Mouse (Mus musculus): ENCODE results near the gene Anks1. TPM values are rescaled to one million over a fixed set of nuclear protein-coding genes. Genes with fewer than 3 reads are reported as not detected.

Gene Anks1
- polyA plus RNA-seq, 1 experiment from 2014 or later: 8.3 TPM

GRCm38 (mm10) chr17:27934136-27934910 lies 25.2 kb downstream of the Anks1 start:
- no peaks in the 10 kb centered on the region for H3K36me3 ChIP-seq (ENCODE audit: control insufficient read depth, insufficient read depth, low read length)
- H3K9me3 ChIP-seq (ENCODE audit: control insufficient read depth, low read length): no peaks in the 10 kb centered on the region
- no peak overlapping the region for H3K4me3 ChIP-seq (ENCODE audit: low read depth, low read length)
- no peak for DNase-seq (ENCODE audit: low spot score)
- H3K9ac ChIP-seq (ENCODE audit: low read length): no peak overlapping the region
- H3K4me2 ChIP-seq (replicated peaks; ENCODE audit: low read depth): no peak overlapping the region
- no peak for ATAC-seq (ENCODE audit: low FRiP score, low TSS enrichment)
- no peak for TF ChIP-seq EP300 (optimal IDR thresholded peaks at IDR 0.05)
- TF ChIP-seq CTCF (IDR thresholded peaks at IDR 0.05; ENCODE audit: low read depth): no peak
- no peaks in the 10 kb centered on the region for H3K27me3 ChIP-seq (ENCODE audit: control insufficient read depth, insufficient read depth, low read length)
- 66% methylated on average over 10 of the region's 10 CpGs for WGBS
- H3K27ac ChIP-seq (replicated peaks): peak overlapping the region; percentile 45
- peaks cover 6% of the 10 kb centered on the region for H3K4me1 ChIP-seq (replicated peaks; ENCODE audit: control insufficient read depth, insufficient read depth)

DNA sequence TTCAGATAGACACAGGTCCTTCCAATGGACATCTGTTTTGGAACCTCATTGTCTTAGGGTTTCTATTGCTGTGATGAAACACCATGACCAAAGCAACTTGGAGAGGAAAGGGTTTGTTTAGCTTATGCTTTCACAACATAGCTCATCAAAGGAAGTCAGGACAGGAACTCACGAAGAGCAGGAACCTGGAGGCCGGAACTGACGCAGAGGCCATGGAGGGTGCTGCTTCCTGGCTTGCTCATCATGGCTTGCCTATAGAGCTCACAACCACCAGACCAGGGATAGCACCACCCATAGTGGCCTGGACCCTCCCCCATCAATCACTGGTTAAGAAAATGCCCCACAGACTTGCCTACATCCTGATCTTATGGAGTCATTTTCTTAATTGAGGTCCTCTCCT lies 26.0 kb downstream of the Anks1 start:
- no peak overlapping the region for H3K4me3 ChIP-seq (ENCODE audit: low read depth, low read length)
- no peak overlapping the region for H3K27ac ChIP-seq (replicated peaks)
- H3K9me3 ChIP-seq (ENCODE audit: control insufficient read depth, low read length): no peaks in the 10 kb centered on the region
- H3K36me3 ChIP-seq (ENCODE audit: control insufficient read depth, insufficient read depth, low read length): no peaks in the 10 kb centered on the region
- no peaks in the 10 kb centered on the region for H3K27me3 ChIP-seq (ENCODE audit: control insufficient read depth, insufficient read depth, low read length)
- H3K9ac ChIP-seq (ENCODE audit: low read length): no peak overlapping the region
- H3K4me2 ChIP-seq (replicated peaks; ENCODE audit: low read depth): no peak overlapping the region
- 85% methylated on average over 3 of the region's 3 CpGs for WGBS
- H3K4me1 ChIP-seq (replicated peaks; ENCODE audit: control insufficient read depth, insufficient read depth): peaks cover 8% of the 10 kb centered on the region
- TF ChIP-seq EP300 (optimal IDR thresholded peaks at IDR 0.05) (no peak), CTCF (IDR thresholded peaks at IDR 0.05; ENCODE audit: low read depth) (no peak)
- ATAC-seq (ENCODE audit: low FRiP score, low TSS enrichment) (no peak), DNase-seq (ENCODE audit: low spot score) (no peak)

GRCm38 (mm10) chr17:27937054-27937615 lies 28.0 kb downstream of the Anks1 start:
- H3K4me1 ChIP-seq (replicated peaks; ENCODE audit: control insufficient read depth, insufficient read depth): peaks cover 10% of the 10 kb centered on the region
- no peaks in the 10 kb centered on the region for H3K27me3 ChIP-seq (ENCODE audit: control insufficient read depth, insufficient read depth, low read length)
- H3K4me3 ChIP-seq (ENCODE audit: low read depth, low read length): no peak overlapping the region
- no peaks in the 10 kb centered on the region for H3K36me3 ChIP-seq (ENCODE audit: control insufficient read depth, insufficient read depth, low read length)
- 63% methylated on average over 4 of the region's 4 CpGs for WGBS
- DNase-seq (ENCODE audit: low spot score) (no peak), ATAC-seq (ENCODE audit: low FRiP score, low TSS enrichment) (no peak)
- H3K27ac ChIP-seq (replicated peaks): peak overlapping the region; percentile 45; the same call in 1 of the 2 replicates
- TF ChIP-seq CTCF (IDR thresholded peaks at IDR 0.05; ENCODE audit: low read depth) (no peak), EP300 (optimal IDR thresholded peaks at IDR 0.05) (no peak)
- H3K4me2 ChIP-seq (replicated peaks; ENCODE audit: low read depth): no peak overlapping the region
- H3K9ac ChIP-seq (ENCODE audit: low read length): no peak overlapping the region
- H3K9me3 ChIP-seq (ENCODE audit: control insufficient read depth, low read length): no peaks in the 10 kb centered on the region

DNA sequence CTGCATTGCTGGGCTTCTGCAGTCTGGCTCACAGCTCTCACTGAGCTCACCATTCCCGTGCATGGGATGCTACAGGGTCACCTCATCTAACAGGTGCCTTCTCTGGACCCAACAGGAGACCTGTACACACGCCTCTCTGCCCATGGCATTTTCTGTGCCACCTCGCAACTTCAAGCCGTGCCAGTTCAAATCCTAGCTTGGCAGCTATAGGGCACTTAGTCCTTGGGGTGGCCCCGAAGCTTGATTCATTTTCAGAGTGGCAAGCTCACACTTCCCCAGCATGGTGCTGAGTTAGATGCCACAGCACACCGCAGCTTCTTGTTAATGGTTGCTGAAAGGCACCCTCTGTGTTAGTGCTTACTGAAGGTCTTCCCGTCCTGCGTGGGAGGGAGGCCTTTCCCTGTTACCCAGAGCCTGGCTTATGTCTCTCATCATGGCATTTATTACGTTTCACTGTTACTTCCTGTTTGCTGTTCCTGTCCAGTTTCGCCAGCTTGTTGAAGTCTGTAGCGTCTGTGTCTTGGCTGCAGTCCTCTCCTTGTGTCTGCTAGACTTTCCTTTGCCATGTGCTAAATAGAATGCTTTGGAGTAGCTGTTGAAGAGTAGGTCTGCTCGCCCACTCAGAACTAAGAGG lies 29.1 kb downstream of the Anks1 start:
- no peak overlapping the region for H3K9ac ChIP-seq (ENCODE audit: low read length)
- H3K9me3 ChIP-seq (ENCODE audit: control insufficient read depth, low read length): no peaks in the 10 kb centered on the region
- H3K4me3 ChIP-seq (ENCODE audit: low read depth, low read length): no peak overlapping the region
- DNase-seq (ENCODE audit: low spot score): no peak
- H3K27me3 ChIP-seq (ENCODE audit: control insufficient read depth, insufficient read depth, low read length): no peaks in the 10 kb centered on the region
- TF ChIP-seq EP300 (optimal IDR thresholded peaks at IDR 0.05) (no peak), CTCF (IDR thresholded peaks at IDR 0.05; ENCODE audit: low read depth) (no peak)
- peak overlapping the region; percentile 46; the same call in 1 of the 2 replicates for H3K27ac ChIP-seq (replicated peaks)
- no peaks in the 10 kb centered on the region for H3K36me3 ChIP-seq (ENCODE audit: control insufficient read depth, insufficient read depth, low read length)
- no peak overlapping the region for H3K4me2 ChIP-seq (replicated peaks; ENCODE audit: low read depth)
- 59% methylated on average over 12 of the region's 12 CpGs for WGBS
- ATAC-seq (ENCODE audit: low FRiP score, low TSS enrichment): peak; percentile 24; the same call in 1 of the 2 replicates
- H3K4me1 ChIP-seq (replicated peaks; ENCODE audit: control insufficient read depth, insufficient read depth): peaks cover 8% of the 10 kb centered on the region

GRCm38 (mm10) chr17:27939028-27939427 lies 29.9 kb downstream of the Anks1 start:
- DNase-seq (ENCODE audit: low spot score) (no peak), ATAC-seq (ENCODE audit: low FRiP score, low TSS enrichment) (no peak)
- Histone ChIP-seq H3K4me1 (replicated peaks; ENCODE audit: control insufficient read depth, insufficient read depth) (peaks cover 8% of the 10 kb centered on the region), H3K9me3 (ENCODE audit: control insufficient read depth, low read length) (no peaks in the 10 kb centered on the region), H3K4me2 (replicated peaks; ENCODE audit: low read depth) (no peak overlapping the region), H3K27ac (replicated peaks) (peak overlapping the region; percentile 46; the same call in 1 of the 2 replicates), H3K9ac (ENCODE audit: low read length) (no peak overlapping the region; the same call in 1 of the 2 replicates), H3K36me3 (ENCODE audit: control insufficient read depth, insufficient read depth, low read length) (no peaks in the 10 kb centered on the region), H3K4me3 (ENCODE audit: low read depth, low read length) (no peak overlapping the region), H3K27me3 (ENCODE audit: control insufficient read depth, insufficient read depth, low read length) (no peaks in the 10 kb centered on the region)
- TF ChIP-seq EP300 (optimal IDR thresholded peaks at IDR 0.05): no peak
- no peak for TF ChIP-seq CTCF (IDR thresholded peaks at IDR 0.05; ENCODE audit: low read depth)
- WGBS: 80% methylated on average over 5 of the region's 5 CpGs
